In genomic region chr2:120499971-120500471, GRCm38 (mm10) we compare ENCODE assay signal across 12 mouse cellular contexts. TPM values are rescaled to one million over a fixed set of nuclear protein-coding genes. Genes with fewer than 3 reads are reported as not detected.
DNase-seq lines count a peak whose midpoint lies in the region; ATAC-seq lines count a peak whose summit lies in the region.
"Had no signal": no experiment of that assay in that cellular context is flagged by ENCODE, and none has a peak within 500 bp of the region (broad histone marks: within the 10 kb centered on the region; RNA-seq: fewer than 3 reads in every experiment).

No protein-coding gene starts in this region.

- H3K36me3 ChIP-seq in liver, embryonic 11.5 days (ENCODE audit: control insufficient read depth, insufficient read depth, low read length), result peaks cover 3% of the 10 kb centered on the region; the same call in 1 of the 2 replicates

- no peaks in the 10 kb centered on the region for H3K9me3 ChIP-seq in liver, embryonic 11.5 days (ENCODE audit: control insufficient read depth, low read length)
- H3K9me3 ChIP-seq: limb, embryonic 12.5 days had no signal

- peaks cover 15% of the 10 kb centered on the region for H3K4me1 ChIP-seq in liver, embryonic 11.5 days (replicated peaks; ENCODE audit: control insufficient read depth, insufficient read depth, low read length)

- H3K9ac ChIP-seq in liver, embryonic 11.5 days (ENCODE audit: low read depth, low read length), result peak overlapping the region; percentile 38; the same call in 1 of the 2 replicates
- H3K9ac ChIP-seq: limb, embryonic 12.5 days had no signal

- no peaks in the 10 kb centered on the region for H3K27me3 ChIP-seq in liver, embryonic 11.5 days (replicated peaks; ENCODE audit: control insufficient read depth, insufficient read depth, low read length)
- H3K27me3 ChIP-seq: limb, embryonic 12.5 days had no signal

- peak overlapping the region; percentile 21 for H3K4me2 ChIP-seq in liver, embryonic 11.5 days
- H3K4me2 ChIP-seq: limb, embryonic 12.5 days had no signal

- ATAC-seq in liver, embryonic 11.5 days (replicated peaks; ENCODE audit: low FRiP score), result peak; percentile 68

- peak; percentile 12 to 20 for DNase-seq in spleen, adult 18-20 months
- no peak for DNase-seq in spleen, adult 12 weeks (ENCODE audit: low spot score)
- DNase-seq in liver, embryonic 11.5 days (ENCODE audit: low spot score), result no peak
- peak; percentile 56 to 72 for DNase-seq in natural killer cell, adult 2 months (ENCODE audit: low spot score in 2 of 2)
- DNase-seq in urinary bladder, adult 18-20 months (ENCODE audit: low spot score in 2 of 2), result no peak
- no peak for DNase-seq in left cerebral cortex, adult 9 months (ENCODE audit: low spot score in 2 of 2)
- DNase-seq in kidney, adult 11 months, result no peak
- no peak for DNase-seq in kidney, postnatal 4 days
- DNase-seq: cerebellum, postnatal 25 days; gastrocnemius, postnatal 14 days; right cerebral cortex, adult 18-20 months had no signal

- WGBS in liver, embryonic 11.5 days, result 34% methylated on average over 6 of the region's 6 CpGs

- no peak overlapping the region for H3K4me3 ChIP-seq in liver, embryonic 11.5 days (ENCODE audit: low read depth, low read length)
- H3K4me3 ChIP-seq: limb, embryonic 12.5 days had no signal

- H3K27ac ChIP-seq in liver, embryonic 11.5 days (ENCODE audit: low read depth, low read length), result peak overlapping the region; percentile 62
- H3K27ac ChIP-seq: limb, embryonic 12.5 days had no signal

RNA-seq across cellular contexts. Expression of gene Capn3, which starts 44.2 kb away (rescaled TPM):
- 6.3 and 7.5 TPM in 2 replicates for polyA plus RNA-seq in liver, embryonic 11.5 days (2014; fragmentation: Nextera tagmentation; extraction: Ambion mirVana)

Comparison
In these comparisons a context has a peak if more than half of its experiments do, and no peak if none do; other contexts are left out.
1. DNase-seq: peak in spleen, adult 18-20 months (2 of 2) and natural killer cell, adult 2 months (2 of 2); none in spleen, adult 12 weeks (single experiment), liver, embryonic 11.5 days (single experiment), urinary bladder, adult 18-20 months (0 of 2), left cerebral cortex, adult 9 months (0 of 2), kidney, adult 11 months (single experiment) and kidney, postnatal 4 days (0 of 2).